Mouse (Mus musculus) midbrain, postnatal 0 days (tissue): ENCODE measurements at regions not wholly inside any gene's neighbourhood (a gene's known extent, or its start where the extent isn't known, plus 50 kb on each side); places are given as distances from the start of the nearest gene placed in this dataset.

Experiments used
- ATAC-seq: fragments of 200-750 bp; cut with Nextera tagmentation; 2 replicates; pipeline ENCODE4 v1.8.0; 2017; ENCODE audit warnings: moderate number of reproducible peaks, mild to moderate bottlenecking, moderate TSS enrichment, moderate library complexity; ENCODE audit not compliant: low FRiP score
- DNase-seq: peaks from one replicate; pipeline ENCODE4 v3.0.0-alpha.2; 2015; ENCODE audit warnings: low spot score
- H3K27ac ChIP-seq: fragments of 300-500 bp; sonication (generic); 2 replicates; pipeline ENCODE4 v1.5.1; 2014; ENCODE audit warnings: low read depth, mild to moderate bottlenecking, low read length, mixed read lengths
- H3K27me3 ChIP-seq: fragments of 300-500 bp; sonication (generic); 2 replicates; pipeline ENCODE4 v1.6.1; 2014; ENCODE audit warnings: low read length, control low read depth, mixed read lengths; ENCODE audit not compliant: insufficient read depth
- H3K36me3 ChIP-seq: fragments of 300-500 bp; sonication (generic); 2 replicates; pipeline ENCODE4 v1.6.1; 2014; ENCODE audit warnings: low read length, control low read depth, mixed read lengths; ENCODE audit not compliant: insufficient read depth
- H3K4me1 ChIP-seq: fragments of 300-500 bp; sonication (generic); 2 replicates; pipeline ENCODE4 v1.6.1; 2014; ENCODE audit warnings: mild to moderate bottlenecking, control low read depth, antibody characterized with exemption, low read length, mixed read lengths; ENCODE audit not compliant: insufficient read depth
- H3K4me2 ChIP-seq: fragments of 300-500 bp; sonication (generic); 2 replicates; pipeline ENCODE4 v1.6.1; 2014; ENCODE audit warnings: low read depth, mild to moderate bottlenecking, low read length, mixed read lengths; ENCODE audit not compliant: poor library complexity, severe bottlenecking
- H3K4me3 ChIP-seq: fragments of 300-500 bp; sonication (generic); 2 replicates; pipeline ENCODE4 v1.5.1; 2014; ENCODE audit warnings: low read depth, mild to moderate bottlenecking, low read length, moderate library complexity
- H3K9ac ChIP-seq: fragments of 300-500 bp; sonication (generic); replicated peaks from 2 replicates; pipeline ENCODE4 v1.6.1; 2014; ENCODE audit warnings: mild to moderate bottlenecking, low read length, moderate library complexity, mixed read lengths; ENCODE audit not compliant: poor library complexity, severe bottlenecking
- H3K9me3 ChIP-seq: fragments of 300-500 bp; sonication (generic); 2 replicates; pipeline ENCODE4 v1.6.1; 2016; ENCODE audit warnings: low read length, control low read depth
- CTCF ChIP-seq: IDR thresholded peaks from 2 replicates; pipeline ENCODE4 v1.5.1; 2016; ENCODE audit warnings: antibody characterized with exemption, mild to moderate bottlenecking
- WGBS: fragments of 180-500 bp; shearing (Covaris S2); extraction: QIAGEN DNeasy Blood & Tissue Kit; methylation state at CpG from one replicate; pipeline ENCODE4 v1.1.7; 2014; 5-methylcytosine and 5-hydroxymethylcytosine counted together

GRCm38 (mm10) chr13:90280976-90281375 lies 191.6 kb upstream of the Xrcc4 start:
- no peaks in the 10 kb centered on the region for H3K27me3 ChIP-seq
- no peaks in the 10 kb centered on the region for H3K4me1 ChIP-seq
- ATAC-seq = no peak
- H3K27ac ChIP-seq = no peak overlapping the region
- no peak for DNase-seq
- no peaks in the 10 kb centered on the region for H3K36me3 ChIP-seq
- no peak overlapping the region for H3K9ac ChIP-seq
- H3K9me3 ChIP-seq = no peaks in the 10 kb centered on the region
- no peak overlapping the region for H3K4me2 ChIP-seq
- H3K4me3 ChIP-seq = no peak overlapping the region
- no peak for TF ChIP-seq CTCF

- no peak for TF ChIP-seq CTCF
- no peak overlapping the region for H3K27ac ChIP-seq
- peak; percentile 71 for ATAC-seq
Observed at GRCm38 (mm10) chr13:90279786-90280382, 190.5 kb upstream of the Xrcc4 start.

GRCm38 (mm10) chr13:90279355-90279754 lies 189.9 kb upstream of the Xrcc4 start:
- Histone ChIP-seq H3K4me2 (no peak overlapping the region), H3K27ac (no peak overlapping the region), H3K4me1 (no peaks in the 10 kb centered on the region), H3K27me3 (no peaks in the 10 kb centered on the region), H3K9me3 (no peaks in the 10 kb centered on the region), H3K9ac (no peak overlapping the region), H3K4me3 (no peak overlapping the region), H3K36me3 (no peaks in the 10 kb centered on the region)
- TF ChIP-seq CTCF = no peak
- peak; percentile 47 for DNase-seq
- ATAC-seq = peak; percentile 58

More at GRCm38 (mm10) chr13:90279786-90280382, 190.5 kb upstream of the Xrcc4 start:
- Histone ChIP-seq H3K4me2 (no peak overlapping the region), H3K4me1 (no peaks in the 10 kb centered on the region), H3K4me3 (no peak overlapping the region), H3K36me3 (no peaks in the 10 kb centered on the region), H3K27me3 (no peaks in the 10 kb centered on the region), H3K9me3 (no peaks in the 10 kb centered on the region), H3K9ac (no peak overlapping the region)
- 18% methylated on average over 3 of the region's 3 CpGs for WGBS
- peak; percentile 78 for DNase-seq

GRCm38 (mm10) chr13:90259071-90259742 lies 169.8 kb upstream of the Xrcc4 start:
- Histone ChIP-seq H3K4me2 (no peak overlapping the region), H3K36me3 (no peaks in the 10 kb centered on the region), H3K9me3 (no peaks in the 10 kb centered on the region), H3K4me3 (no peak overlapping the region), H3K27ac (no peak overlapping the region), H3K9ac (no peak overlapping the region), H3K27me3 (no peaks in the 10 kb centered on the region), H3K4me1 (no peaks in the 10 kb centered on the region)
- no peak for TF ChIP-seq CTCF
- ATAC-seq (no peak), DNase-seq (no peak)
- WGBS = 89% methylated on average over 3 of the region's 3 CpGs

GRCm38 (mm10) chr13:90252981-90253380 lies 163.6 kb upstream of the Xrcc4 start:
- WGBS = 36% methylated on average over 1 of the region's 1 CpGs
- Histone ChIP-seq H3K36me3 (no peaks in the 10 kb centered on the region), H3K9ac (no peak overlapping the region), H3K4me3 (no peak overlapping the region), H3K27me3 (no peaks in the 10 kb centered on the region), H3K9me3 (no peaks in the 10 kb centered on the region), H3K4me2 (no peak overlapping the region), H3K27ac (no peak overlapping the region), H3K4me1 (no peaks in the 10 kb centered on the region)
- no peak for TF ChIP-seq CTCF
- DNase-seq = no peak
- no peak for ATAC-seq

- DNase-seq = no peak
- Histone ChIP-seq H3K27me3 (no peaks in the 10 kb centered on the region), H3K27ac (no peak overlapping the region), H3K4me2 (no peak overlapping the region), H3K4me3 (no peak overlapping the region), H3K9me3 (no peaks in the 10 kb centered on the region), H3K36me3 (no peaks in the 10 kb centered on the region), H3K4me1 (no peaks in the 10 kb centered on the region), H3K9ac (no peak overlapping the region)
- no peak for TF ChIP-seq CTCF
- 76% methylated on average over 6 of the region's 6 CpGs for WGBS
- no peak for ATAC-seq
Observed at GRCm38 (mm10) chr13:90245997-90246765, 156.8 kb upstream of the Xrcc4 start.
